Mouse (Mus musculus) common myeloid progenitor, adult 5-6 weeks (primary cell): ENCODE measurements around the gene Rxfp2. TPM values are rescaled to one million over a fixed set of nuclear protein-coding genes. Genes with fewer than 3 reads are reported as not detected.
A peak's percentile ranks its signal among the peaks of the same experiment; 100 is the strongest.

Experiments used
- ATAC-seq: replicated peaks from 2 replicates; pipeline ENCODE4 v1.8.0; 2016; ENCODE audit warnings: low read depth, mild to moderate bottlenecking, moderate TSS enrichment, inconsistent platforms; ENCODE audit not compliant: poor library complexity, severe bottlenecking
- total RNA-seq: library from RNA; stranded (forward); fragments of 200-1000, 187-1606 nt; gene quantifications from 2 replicates; pipeline ENCODE4 v1.2.3, GENCODE M21; 2017

Rxfp2 gene
- total RNA-seq, 1 experiment from 2014 or later, result not detected

DNA sequence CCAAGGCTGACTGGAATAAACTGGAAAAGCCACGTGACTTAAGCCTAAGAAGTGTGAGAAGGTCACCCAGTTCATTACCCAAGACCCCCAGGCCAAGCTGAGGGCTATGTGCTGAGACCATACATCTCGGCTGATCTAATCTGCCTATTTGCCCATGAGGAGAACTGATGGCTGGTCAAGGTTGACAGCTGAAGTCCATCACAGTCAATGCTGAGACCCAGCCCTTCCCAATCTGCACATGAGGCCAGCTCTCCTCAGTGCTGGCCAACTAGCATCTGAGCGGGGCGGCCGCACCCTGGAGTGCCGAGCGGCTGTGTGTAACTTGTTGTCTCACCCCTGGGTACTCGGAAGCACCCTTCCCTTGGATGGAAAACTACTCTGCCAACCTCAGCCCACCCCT lies 17.8 kb downstream of the Rxfp2 start:
- no peak for ATAC-seq

DNA sequence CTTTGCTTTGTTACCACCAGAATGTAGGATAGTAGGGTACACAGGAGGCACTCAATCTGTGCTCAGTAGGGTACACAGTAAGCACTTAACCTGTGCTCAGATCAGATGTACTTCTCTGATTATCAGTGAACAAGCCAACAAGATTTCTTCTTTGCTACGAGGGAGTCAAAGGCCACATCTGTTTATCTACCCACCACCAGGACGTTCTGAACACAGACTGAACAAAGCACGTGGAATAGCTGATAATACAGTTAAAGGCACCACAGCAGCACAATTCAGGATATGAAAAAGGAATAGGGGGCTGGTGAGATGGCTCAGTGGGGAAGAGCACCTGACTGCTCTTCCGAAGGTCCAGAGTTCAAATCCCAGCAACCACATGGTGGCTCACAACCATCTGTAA lies 18.4 kb downstream of the Rxfp2 start:
- no peak for ATAC-seq

DNA sequence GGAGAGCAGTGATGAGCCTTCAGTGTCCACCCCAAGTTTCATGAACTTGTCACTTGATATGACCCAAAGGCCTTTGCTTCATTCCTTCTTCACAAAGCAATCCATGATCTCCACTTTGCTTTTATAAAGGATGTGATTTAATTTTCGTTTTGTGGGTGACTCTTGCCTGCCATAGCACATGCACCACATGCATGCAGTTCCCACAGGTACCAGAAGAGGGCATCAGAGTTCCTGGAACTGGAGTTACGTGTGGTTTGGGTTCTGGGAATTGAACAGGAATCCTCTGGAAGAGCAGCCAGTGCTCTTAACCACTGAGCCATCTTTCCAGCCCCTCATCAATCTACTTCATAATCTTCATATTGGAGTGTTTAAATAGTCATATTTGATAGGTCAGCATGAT lies 26.1 kb downstream of the Rxfp2 start:
- ATAC-seq, result no peak

- ATAC-seq, result no peak
Measured at GRCm38 (mm10) chr5:150046438-150046837, 28.0 kb downstream of the Rxfp2 start.

DNA sequence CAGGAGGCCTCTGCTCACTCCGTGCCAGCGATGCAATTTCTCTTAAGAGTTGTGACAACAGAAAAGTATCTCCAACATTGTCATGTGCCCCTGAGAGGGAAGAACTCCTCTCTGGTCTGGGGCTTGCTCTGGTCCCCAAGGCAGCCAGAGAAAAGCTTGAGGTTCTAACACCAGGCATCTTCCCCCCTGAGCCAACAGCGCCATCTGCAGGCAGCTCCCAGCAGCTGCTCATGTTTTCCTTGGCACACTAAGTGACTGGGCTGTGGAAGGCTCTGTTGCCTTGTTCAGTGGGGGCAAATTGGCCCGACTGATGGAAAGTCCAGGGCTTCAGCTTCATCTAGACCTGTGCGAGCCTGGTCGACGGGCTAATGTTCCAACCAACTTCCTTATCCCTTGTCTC lies 31.5 kb downstream of the Rxfp2 start:
- 0 out of 2 replicates have a peak, but pooled peaks have one; percentile 47 for ATAC-seq

GRCm38 (mm10) chr5:150051828-150052227 lies 33.4 kb downstream of the Rxfp2 start:
- ATAC-seq, result peak; percentile 71

DNA sequence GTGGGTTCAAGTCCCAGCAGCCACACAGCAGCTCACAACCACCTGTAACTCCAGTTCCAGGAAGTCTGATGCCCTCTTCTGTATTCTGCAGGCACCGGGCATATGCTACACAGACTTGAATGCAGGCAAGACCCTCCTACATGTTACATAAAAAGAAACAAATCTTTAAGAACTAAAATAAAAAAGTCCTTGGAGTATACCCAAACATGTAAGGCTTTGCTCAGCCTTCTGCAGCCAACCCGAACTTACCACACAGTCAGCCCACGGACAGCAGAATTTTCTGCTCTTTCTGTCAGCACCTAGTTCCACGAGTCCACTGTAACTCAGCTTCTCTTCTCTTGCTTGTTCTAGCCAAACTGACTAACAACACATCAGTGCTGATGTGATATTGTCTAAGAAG lies 34.8 kb downstream of the Rxfp2 start:
- ATAC-seq, result no peak

- ATAC-seq, result no peak
Measured at GRCm38 (mm10) chr5:150053956-150054355, 35.5 kb downstream of the Rxfp2 start.

DNA sequence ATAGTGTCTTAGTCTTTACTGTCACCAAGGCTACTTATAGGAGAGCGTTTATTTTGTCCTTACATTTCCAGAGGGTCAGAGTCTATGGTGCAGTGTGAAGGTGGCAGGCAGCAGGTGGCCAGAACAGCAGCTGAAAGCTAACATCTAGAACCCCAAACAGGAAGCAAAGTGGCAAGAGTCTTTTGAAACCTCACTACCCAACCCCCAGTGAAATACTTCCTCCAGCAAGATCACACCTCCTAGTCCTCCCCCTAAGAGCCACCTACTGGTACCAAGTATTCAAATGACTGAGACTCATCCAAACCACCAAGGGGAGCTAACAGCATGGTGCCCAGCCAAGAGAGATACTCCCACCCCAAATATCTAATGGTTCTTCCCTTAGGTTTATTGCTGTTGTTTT lies 36.8 kb downstream of the Rxfp2 start:
- ATAC-seq, result 0 out of 2 replicates have a peak, but pooled peaks have one; percentile 58

DNA sequence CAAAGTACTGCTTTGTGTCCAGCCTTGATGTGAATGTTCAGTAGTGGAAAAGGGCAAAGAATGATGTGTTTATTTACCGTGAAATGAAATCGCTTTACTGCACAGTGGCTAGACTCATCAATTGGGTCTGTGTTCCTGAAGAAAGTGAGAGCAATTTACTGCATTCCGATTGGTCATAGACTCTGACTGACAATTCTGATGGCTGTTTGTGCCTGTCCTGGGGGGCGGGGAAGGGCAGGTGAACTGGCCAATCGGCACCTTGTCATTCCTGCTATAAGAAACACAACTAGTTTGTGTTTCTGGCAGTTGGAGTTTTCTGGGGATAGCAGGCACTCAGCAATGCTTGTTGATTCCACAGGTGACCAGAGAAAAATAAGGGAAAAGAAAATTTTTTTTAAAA lies 37.6 kb downstream of the Rxfp2 start:
- no peak for ATAC-seq

DNA sequence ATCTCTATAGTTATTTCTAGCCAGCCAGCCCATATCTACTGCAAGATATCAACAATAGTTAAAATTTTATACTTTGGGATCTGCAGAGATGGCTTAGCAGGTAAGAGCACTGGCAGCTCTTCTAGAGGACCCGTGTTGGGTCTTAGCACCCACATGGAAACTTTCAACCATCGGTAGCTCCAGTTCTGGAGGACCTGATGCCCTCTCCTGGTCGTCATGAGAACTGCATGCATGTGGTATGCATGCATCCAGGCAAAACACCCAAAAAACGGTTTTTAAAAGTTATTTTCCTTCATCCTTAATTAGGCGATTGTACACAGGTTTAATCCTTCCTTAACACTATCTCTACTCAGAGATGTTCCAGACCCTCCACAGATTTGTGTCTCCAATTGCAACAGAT lies 40.4 kb downstream of the Rxfp2 start:
- no peak for ATAC-seq

DNA sequence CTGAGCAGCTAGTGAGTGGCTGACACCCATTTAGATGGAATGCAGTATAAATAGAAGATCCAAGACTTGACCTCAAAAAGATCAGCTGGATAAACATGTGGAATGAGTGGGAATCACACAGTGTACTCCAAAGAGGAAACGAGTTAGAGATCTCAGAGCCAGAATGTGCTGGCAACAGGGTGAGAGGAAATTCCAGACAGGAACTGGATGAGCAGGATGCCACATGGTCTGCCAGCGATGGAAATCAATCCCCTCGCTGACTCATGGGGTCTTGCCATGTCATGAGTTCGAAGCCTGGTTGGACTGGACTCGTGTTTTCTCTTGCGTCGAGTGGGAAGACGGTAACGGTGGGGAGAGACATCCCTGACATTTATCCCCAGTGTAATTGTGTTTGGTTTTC lies 41.0 kb downstream of the Rxfp2 start:
- no peak for ATAC-seq

DNA sequence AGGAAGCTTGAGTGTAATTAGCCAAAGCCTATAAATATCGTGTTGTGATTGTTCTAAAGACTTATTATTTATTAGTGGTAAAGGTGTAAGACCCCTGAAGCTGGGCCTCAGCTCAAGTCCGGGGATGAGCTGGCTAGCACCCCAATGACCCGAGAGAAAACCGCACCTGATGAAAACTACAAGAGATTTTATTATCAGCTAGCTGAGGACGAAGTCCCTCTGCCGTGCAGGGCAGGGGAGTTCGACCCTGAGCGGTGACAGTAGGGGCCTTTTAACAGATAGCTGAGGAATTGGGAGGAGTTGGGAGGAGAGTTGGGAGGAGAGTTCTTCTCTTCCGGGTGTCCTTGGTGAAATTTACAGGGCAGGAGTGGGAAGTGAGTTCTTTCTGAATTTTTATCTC lies 42.6 kb downstream of the Rxfp2 start:
- no peak for ATAC-seq

GRCm38 (mm10) chr5:150064286-150064685 lies 45.8 kb downstream of the Rxfp2 start:
- ATAC-seq, result no peak

- no peak for ATAC-seq
Measured at GRCm38 (mm10) chr5:150070086-150070485, 51.6 kb downstream of the Rxfp2 start.

- no peak for ATAC-seq
Measured at GRCm38 (mm10) chr5:150071738-150072137, 53.3 kb downstream of the Rxfp2 start.

GRCm38 (mm10) chr5:150079866-150080797 lies 61.7 kb downstream of the Rxfp2 start:
- ATAC-seq, result no peak

DNA sequence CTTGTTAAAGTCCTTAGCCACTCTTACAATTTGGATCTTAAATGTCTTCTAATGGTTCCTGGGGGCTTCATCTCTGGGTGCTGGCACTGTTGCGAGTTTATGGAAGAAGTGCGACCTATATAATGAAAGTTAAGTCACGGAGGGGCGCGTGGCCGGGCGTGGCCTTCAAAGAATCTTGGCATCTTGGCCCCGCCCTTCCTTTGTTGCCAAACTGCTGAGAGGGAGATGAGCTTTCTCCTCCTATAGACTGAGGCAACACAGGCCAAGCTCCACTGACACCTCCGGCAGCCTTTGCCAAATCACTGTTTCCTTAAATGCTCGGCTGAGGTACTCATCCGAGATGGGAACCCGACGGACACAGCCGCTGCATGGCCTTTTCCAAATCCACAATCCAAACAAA lies 64.2 kb downstream of the Rxfp2 start:
- ATAC-seq, result no peak

DNA sequence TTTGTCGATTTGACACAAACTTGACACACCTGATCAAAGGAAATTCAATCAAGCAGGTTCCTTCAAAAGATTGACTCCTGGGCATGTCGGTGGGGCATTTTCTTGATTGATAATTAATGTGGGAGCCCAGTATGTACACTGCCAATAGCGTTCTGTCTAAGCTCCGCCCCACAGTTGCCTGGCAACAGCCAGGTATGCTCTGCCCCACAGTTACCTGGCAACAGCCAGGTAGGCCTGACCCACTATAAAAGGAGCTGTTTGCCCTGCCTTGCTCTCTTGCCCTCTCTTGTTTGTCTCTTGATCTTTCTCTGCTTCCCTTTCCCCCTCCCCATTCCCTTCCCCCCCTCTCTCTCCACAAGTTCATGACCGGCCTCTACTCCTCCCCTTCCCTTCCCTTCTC lies 64.7 kb downstream of the Rxfp2 start:
- no peak for ATAC-seq

GRCm38 (mm10) chr5:150097620-150098019 lies 79.1 kb downstream of the Rxfp2 start:
- peak; percentile 100 for ATAC-seq

- no peak for ATAC-seq
Measured at GRCm38 (mm10) chr5:150098754-150099153, 80.3 kb downstream of the Rxfp2 start.

GRCm38 (mm10) chr5:150101789-150102188 lies 83.3 kb downstream of the Rxfp2 start:
- ATAC-seq, result no peak
